Mouse (Mus musculus): ENCODE results near the gene Ptpn3. TPM values are rescaled to one million over a fixed set of nuclear protein-coding genes. Genes with fewer than 3 reads are reported as not detected.

The Ptpn3 gene
- polyA plus RNA-seq, 1 experiment from 2014 or later: 3.8 TPM

DNA sequence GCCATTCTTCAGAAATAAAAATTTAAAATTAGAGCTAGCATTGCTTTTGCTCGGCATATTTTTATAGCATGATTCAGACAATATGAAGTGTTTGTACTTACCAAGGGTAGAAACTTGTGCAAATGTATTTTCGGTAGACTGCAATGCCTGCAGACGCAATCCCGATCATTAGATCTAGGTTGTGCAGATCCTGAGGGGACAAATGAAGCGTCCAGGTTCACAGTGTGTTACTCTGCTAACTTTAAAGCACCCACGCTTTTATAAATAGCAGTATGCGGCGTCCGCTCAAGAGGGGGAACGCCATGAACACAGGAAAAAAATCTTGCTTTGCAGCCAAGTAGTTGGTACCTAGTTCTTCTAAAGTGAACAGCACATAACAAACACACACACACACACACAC lies 56.8 kb downstream of the Ptpn3 start:
- peaks cover 14% of the 10 kb centered on the region for H3K4me1 ChIP-seq (ENCODE audit: control insufficient read depth, insufficient read depth, low read length)

DNA sequence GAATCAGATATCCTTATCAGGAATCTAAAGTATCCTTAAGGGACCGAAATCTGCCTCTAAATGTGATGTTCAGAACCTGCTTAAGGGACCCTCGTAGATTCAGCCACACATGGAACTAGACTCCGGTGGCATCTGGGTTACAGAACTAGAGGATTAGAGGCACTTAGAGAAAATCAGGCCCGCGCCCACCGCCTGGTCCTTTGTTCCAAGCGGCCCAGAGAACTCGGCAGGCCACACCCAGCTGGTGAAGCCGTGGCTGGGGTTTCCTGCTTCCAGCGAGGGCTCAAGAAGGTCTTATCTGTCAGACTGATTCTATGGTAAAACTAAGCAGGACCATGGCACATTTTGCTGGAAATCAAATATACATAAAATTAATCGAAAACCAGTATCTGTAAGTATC lies 58.3 kb downstream of the Ptpn3 start:
- 53% methylated on average over 11 of the region's 11 CpGs for WGBS

More for the DNA sequence above, 56.8 kb downstream of the Ptpn3 start:
- ATAC-seq (ENCODE audit: low read depth) (no peak), DNase-seq (ENCODE audit: low spot score) (no peak)
- no peaks in the 10 kb centered on the region for H3K27me3 ChIP-seq (replicated peaks; ENCODE audit: control insufficient read depth, insufficient read depth, low read length)
- no peak overlapping the region for H3K4me3 ChIP-seq (ENCODE audit: low read depth, low read length)
- WGBS: 71% methylated on average over 10 of the region's 10 CpGs
- no peak overlapping the region; the same call in 1 of the 2 replicates for H3K9ac ChIP-seq (ENCODE audit: low read depth, low read length)
- no peak overlapping the region; the same call in 1 of the 2 replicates for H3K27ac ChIP-seq (replicated peaks; ENCODE audit: low read depth, low read length)
- H3K4me2 ChIP-seq (ENCODE audit: low read depth, low read length): no peak overlapping the region
- H3K36me3 ChIP-seq (ENCODE audit: control insufficient read depth, insufficient read depth, low read length): no peaks in the 10 kb centered on the region
- H3K9me3 ChIP-seq (ENCODE audit: control insufficient read depth, low read length): no peaks in the 10 kb centered on the region

GRCm38 (mm10) chr4:57240934-57241333 lies 60.7 kb downstream of the Ptpn3 start:
- H3K27me3 ChIP-seq (replicated peaks; ENCODE audit: control insufficient read depth, insufficient read depth, low read length): no peaks in the 10 kb centered on the region

More for the DNA sequence above, 58.3 kb downstream of the Ptpn3 start:
- Histone ChIP-seq H3K9ac (ENCODE audit: low read depth, low read length) (no peak overlapping the region), H3K4me3 (ENCODE audit: low read depth, low read length) (no peak overlapping the region), H3K9me3 (ENCODE audit: control insufficient read depth, low read length) (no peaks in the 10 kb centered on the region), H3K4me2 (ENCODE audit: low read depth, low read length) (no peak overlapping the region), H3K4me1 (ENCODE audit: control insufficient read depth, insufficient read depth, low read length) (peaks cover 16% of the 10 kb centered on the region), H3K36me3 (ENCODE audit: control insufficient read depth, insufficient read depth, low read length) (no peaks in the 10 kb centered on the region), H3K27me3 (replicated peaks; ENCODE audit: control insufficient read depth, insufficient read depth, low read length) (no peaks in the 10 kb centered on the region), H3K27ac (replicated peaks; ENCODE audit: low read depth, low read length) (no peak overlapping the region)
- ATAC-seq (ENCODE audit: low read depth) (no peak), DNase-seq (ENCODE audit: low spot score) (peak; percentile 56)

GRCm38 (mm10) chr4:57240100-57240499 lies 61.5 kb downstream of the Ptpn3 start:
- H3K27ac ChIP-seq (replicated peaks; ENCODE audit: low read depth, low read length): no peak overlapping the region
- no peak overlapping the region for H3K4me2 ChIP-seq (ENCODE audit: low read depth, low read length)
- no peaks in the 10 kb centered on the region for H3K36me3 ChIP-seq (ENCODE audit: control insufficient read depth, insufficient read depth, low read length)
- H3K4me1 ChIP-seq (ENCODE audit: control insufficient read depth, insufficient read depth, low read length): peaks cover 20% of the 10 kb centered on the region
- H3K9me3 ChIP-seq (ENCODE audit: control insufficient read depth, low read length): no peaks in the 10 kb centered on the region
- H3K27me3 ChIP-seq (replicated peaks; ENCODE audit: control insufficient read depth, insufficient read depth, low read length): no peaks in the 10 kb centered on the region
- WGBS: 55% methylated on average over 7 of the region's 7 CpGs
- no peak overlapping the region for H3K9ac ChIP-seq (ENCODE audit: low read depth, low read length)
- ATAC-seq (ENCODE audit: low read depth): peak; percentile 62; the same call in 1 of the 2 replicates
- DNase-seq (ENCODE audit: low spot score): peak; percentile 63
- no peak overlapping the region for H3K4me3 ChIP-seq (ENCODE audit: low read depth, low read length)

More at GRCm38 (mm10) chr4:57240934-57241333, 60.7 kb downstream of the Ptpn3 start:
- no peaks in the 10 kb centered on the region for H3K9me3 ChIP-seq (ENCODE audit: control insufficient read depth, low read length)
- H3K9ac ChIP-seq (ENCODE audit: low read depth, low read length): no peak overlapping the region
- WGBS: 74% methylated on average over 10 of the region's 10 CpGs
- H3K4me2 ChIP-seq (ENCODE audit: low read depth, low read length): no peak overlapping the region
- H3K4me1 ChIP-seq (ENCODE audit: control insufficient read depth, insufficient read depth, low read length): peaks cover 20% of the 10 kb centered on the region
- no peak overlapping the region for H3K27ac ChIP-seq (replicated peaks; ENCODE audit: low read depth, low read length)
- ATAC-seq (ENCODE audit: low read depth): no peak
- H3K4me3 ChIP-seq (ENCODE audit: low read depth, low read length): no peak overlapping the region
- no peaks in the 10 kb centered on the region for H3K36me3 ChIP-seq (ENCODE audit: control insufficient read depth, insufficient read depth, low read length)
- DNase-seq (ENCODE audit: low spot score): no peak

- H3K9ac ChIP-seq (ENCODE audit: low read depth, low read length): no peak overlapping the region
- H3K4me3 ChIP-seq (ENCODE audit: low read depth, low read length): no peak overlapping the region
- H3K27me3 ChIP-seq (replicated peaks; ENCODE audit: control insufficient read depth, insufficient read depth, low read length): no peaks in the 10 kb centered on the region
- no peaks in the 10 kb centered on the region for H3K36me3 ChIP-seq (ENCODE audit: control insufficient read depth, insufficient read depth, low read length)
- peaks cover 20% of the 10 kb centered on the region for H3K4me1 ChIP-seq (ENCODE audit: control insufficient read depth, insufficient read depth, low read length)
- no peak overlapping the region for H3K4me2 ChIP-seq (ENCODE audit: low read depth, low read length)
- DNase-seq (ENCODE audit: low spot score) (no peak), ATAC-seq (ENCODE audit: low read depth) (no peak)
- WGBS: 71% methylated on average over 6 of the region's 6 CpGs
- H3K27ac ChIP-seq (replicated peaks; ENCODE audit: low read depth, low read length): no peak overlapping the region
- H3K9me3 ChIP-seq (ENCODE audit: control insufficient read depth, low read length): no peaks in the 10 kb centered on the region
Observed at GRCm38 (mm10) chr4:57239112-57239511, 62.5 kb downstream of the Ptpn3 start.

DNA sequence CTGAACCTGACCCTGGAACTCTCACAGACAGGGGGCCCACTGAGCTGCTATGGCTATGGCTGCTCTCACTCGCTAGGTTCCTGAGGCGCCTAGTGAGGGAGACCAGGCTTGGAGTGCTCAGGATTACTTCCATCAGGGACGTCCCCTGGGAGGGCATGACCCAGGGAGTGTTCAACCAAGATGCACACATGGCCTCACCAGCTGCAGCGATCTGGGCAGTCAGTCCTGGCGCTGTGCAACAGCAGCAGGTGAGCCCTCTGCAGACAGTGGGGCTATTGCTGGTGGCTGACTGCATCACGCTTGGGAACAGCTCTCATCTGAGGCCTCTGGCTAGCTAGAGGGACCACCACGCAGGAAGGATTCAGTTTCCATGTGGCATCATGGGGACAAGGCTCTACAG lies 63.5 kb downstream of the Ptpn3 start:
- Histone ChIP-seq H3K4me2 (ENCODE audit: low read depth, low read length) (no peak overlapping the region), H3K4me1 (ENCODE audit: control insufficient read depth, insufficient read depth, low read length) (peaks cover 17% of the 10 kb centered on the region), H3K27me3 (replicated peaks; ENCODE audit: control insufficient read depth, insufficient read depth, low read length) (no peaks in the 10 kb centered on the region), H3K4me3 (ENCODE audit: low read depth, low read length) (no peak overlapping the region), H3K9me3 (ENCODE audit: control insufficient read depth, low read length) (no peaks in the 10 kb centered on the region), H3K9ac (ENCODE audit: low read depth, low read length) (no peak overlapping the region), H3K27ac (replicated peaks; ENCODE audit: low read depth, low read length) (no peak overlapping the region), H3K36me3 (ENCODE audit: control insufficient read depth, insufficient read depth, low read length) (no peaks in the 10 kb centered on the region)
- 76% methylated on average over 7 of the region's 7 CpGs for WGBS
- no peak for DNase-seq (ENCODE audit: low spot score)
- ATAC-seq (ENCODE audit: low read depth): peak; percentile 15; the same call in 1 of the 2 replicates

GRCm38 (mm10) chr4:57236513-57236912 lies 65.1 kb downstream of the Ptpn3 start:
- Histone ChIP-seq H3K36me3 (ENCODE audit: control insufficient read depth, insufficient read depth, low read length) (no peaks in the 10 kb centered on the region), H3K27me3 (replicated peaks; ENCODE audit: control insufficient read depth, insufficient read depth, low read length) (no peaks in the 10 kb centered on the region), H3K4me3 (ENCODE audit: low read depth, low read length) (no peak overlapping the region), H3K4me2 (ENCODE audit: low read depth, low read length) (no peak overlapping the region), H3K9me3 (ENCODE audit: control insufficient read depth, low read length) (no peaks in the 10 kb centered on the region), H3K9ac (ENCODE audit: low read depth, low read length) (no peak overlapping the region), H3K4me1 (ENCODE audit: control insufficient read depth, insufficient read depth, low read length) (peaks cover 16% of the 10 kb centered on the region), H3K27ac (replicated peaks; ENCODE audit: low read depth, low read length) (no peak overlapping the region)
- DNase-seq (ENCODE audit: low spot score) (peak; percentile 56), ATAC-seq (ENCODE audit: low read depth) (peak; percentile 32; the same call in 1 of the 2 replicates)
- 61% methylated on average over 5 of the region's 5 CpGs for WGBS

DNA sequence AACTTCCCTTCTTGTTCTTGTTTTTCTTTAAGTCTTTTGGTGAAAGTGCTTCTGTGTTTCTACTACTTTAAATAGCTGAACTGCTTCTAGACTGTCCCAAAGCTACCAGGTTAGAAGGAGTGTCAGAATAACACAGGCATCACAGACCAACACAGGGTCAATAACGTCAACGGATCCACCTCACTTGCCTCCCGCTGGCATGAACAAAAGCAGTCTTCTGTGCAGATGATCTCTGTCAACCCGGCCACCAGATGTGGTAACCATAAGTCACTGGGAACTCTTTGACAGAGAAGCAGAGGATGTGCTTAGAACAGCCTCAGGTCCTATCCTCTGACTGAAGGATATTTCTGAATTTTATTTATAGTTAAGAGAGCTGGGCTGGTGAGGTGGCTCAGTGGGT lies 65.9 kb downstream of the Ptpn3 start:
- 56% methylated on average over 4 of the region's 4 CpGs for WGBS
- no peaks in the 10 kb centered on the region for H3K9me3 ChIP-seq (ENCODE audit: control insufficient read depth, low read length)
- H3K9ac ChIP-seq (ENCODE audit: low read depth, low read length): no peak overlapping the region
- H3K4me3 ChIP-seq (ENCODE audit: low read depth, low read length): no peak overlapping the region
- no peak overlapping the region for H3K4me2 ChIP-seq (ENCODE audit: low read depth, low read length)
- H3K27ac ChIP-seq (replicated peaks; ENCODE audit: low read depth, low read length): no peak overlapping the region
- no peaks in the 10 kb centered on the region for H3K27me3 ChIP-seq (replicated peaks; ENCODE audit: control insufficient read depth, insufficient read depth, low read length)
- H3K36me3 ChIP-seq (ENCODE audit: control insufficient read depth, insufficient read depth, low read length): no peaks in the 10 kb centered on the region
- DNase-seq (ENCODE audit: low spot score) (no peak), ATAC-seq (ENCODE audit: low read depth) (no peak)
- H3K4me1 ChIP-seq (ENCODE audit: control insufficient read depth, insufficient read depth, low read length): peaks cover 21% of the 10 kb centered on the region

GRCm38 (mm10) chr4:57234348-57234747 lies 67.3 kb downstream of the Ptpn3 start:
- Histone ChIP-seq H3K4me2 (ENCODE audit: low read depth, low read length) (no peak overlapping the region), H3K27me3 (replicated peaks; ENCODE audit: control insufficient read depth, insufficient read depth, low read length) (no peaks in the 10 kb centered on the region), H3K4me1 (ENCODE audit: control insufficient read depth, insufficient read depth, low read length) (peaks cover 21% of the 10 kb centered on the region), H3K27ac (replicated peaks; ENCODE audit: low read depth, low read length) (no peak overlapping the region), H3K9me3 (ENCODE audit: control insufficient read depth, low read length) (no peaks in the 10 kb centered on the region), H3K36me3 (ENCODE audit: control insufficient read depth, insufficient read depth, low read length) (no peaks in the 10 kb centered on the region), H3K4me3 (ENCODE audit: low read depth, low read length) (no peak overlapping the region), H3K9ac (ENCODE audit: low read depth, low read length) (no peak overlapping the region)
- 84% methylated on average over 7 of the region's 7 CpGs for whole genome bisulfite sequencing
- no peak for ATAC-seq (ENCODE audit: low read depth)
- DNase-seq (ENCODE audit: low spot score): no peak
